Mouse (Mus musculus): ENCODE measurements around the gene Ovol2.
"Not testable (repeated sequence)": the region's sequence is repeated elsewhere in the genome, so short reads cannot be mapped to it uniquely, and the experiment has no call there.

The Ovol2 gene

DNA sequence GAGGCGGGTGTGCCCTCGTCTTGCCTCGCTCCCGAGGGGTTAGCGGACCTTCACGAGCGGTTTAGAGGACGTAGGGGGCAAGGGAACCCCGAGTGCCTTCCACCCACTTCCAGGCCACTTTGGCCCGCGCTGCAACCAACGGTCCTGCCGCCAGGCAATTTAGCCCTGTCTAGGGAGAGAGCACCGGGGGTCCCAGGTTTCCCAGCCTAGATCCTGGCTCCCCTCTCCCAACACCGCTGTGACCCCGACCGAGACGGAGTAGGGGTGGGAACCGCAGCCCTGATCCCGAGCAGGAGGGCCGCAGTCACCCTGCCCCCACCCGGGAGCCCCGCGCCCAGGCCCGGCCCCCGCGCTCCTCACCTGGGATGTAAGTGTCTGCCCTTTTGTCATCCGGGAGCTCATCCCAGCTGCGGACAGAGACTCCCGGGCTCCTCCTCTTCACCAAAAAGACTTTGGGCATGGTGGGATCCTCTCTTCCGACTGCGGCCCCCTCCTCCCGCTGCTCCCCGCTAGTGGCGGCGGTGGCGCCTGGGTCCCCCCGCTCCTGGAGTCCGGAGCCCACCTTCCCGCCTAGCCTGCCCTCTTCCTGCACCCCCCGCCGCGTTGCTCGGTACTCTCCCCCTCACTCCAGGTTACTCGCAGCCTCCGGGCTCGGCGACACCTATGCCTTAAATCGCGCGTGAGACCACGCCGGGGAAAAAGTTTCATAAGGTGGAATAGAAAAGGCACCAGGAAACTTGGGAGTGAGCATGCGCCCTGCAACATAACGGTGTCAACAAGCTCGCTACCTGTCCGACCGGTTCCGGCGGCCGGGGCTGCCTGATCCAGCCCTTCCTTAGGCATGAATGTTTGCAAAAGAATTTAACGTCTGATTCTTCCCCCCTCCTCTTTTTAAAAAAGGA is at the start of gene Ovol2:
Gene Ovol2 (minus strand): TSS at position 746 of the 902 bp plus-strand sequence.
- DNase-seq (ENCODE audit: low read depth), result no peak

DNA sequence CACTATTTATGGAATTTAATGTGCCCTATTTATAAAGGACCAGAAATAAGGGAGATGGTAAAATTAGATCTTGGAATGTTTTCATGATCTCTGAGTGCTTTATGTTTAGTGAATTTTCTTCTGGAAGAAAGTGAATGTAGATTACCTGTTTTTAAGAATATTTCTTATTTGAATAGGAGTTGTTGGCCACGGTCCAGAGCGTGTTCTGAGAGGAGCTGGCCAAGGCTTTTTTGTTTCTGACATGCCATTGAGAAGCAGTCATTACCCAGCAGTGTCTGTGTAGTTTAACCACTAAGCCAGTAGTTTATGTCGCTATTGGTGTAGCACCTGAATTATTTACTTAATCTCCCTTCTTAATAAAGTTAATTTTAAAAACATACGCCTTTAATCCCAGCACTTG is 49.8 kb upstream of the Ovol2 start:
- no peak for DNase-seq (ENCODE audit: low read depth)

DNA sequence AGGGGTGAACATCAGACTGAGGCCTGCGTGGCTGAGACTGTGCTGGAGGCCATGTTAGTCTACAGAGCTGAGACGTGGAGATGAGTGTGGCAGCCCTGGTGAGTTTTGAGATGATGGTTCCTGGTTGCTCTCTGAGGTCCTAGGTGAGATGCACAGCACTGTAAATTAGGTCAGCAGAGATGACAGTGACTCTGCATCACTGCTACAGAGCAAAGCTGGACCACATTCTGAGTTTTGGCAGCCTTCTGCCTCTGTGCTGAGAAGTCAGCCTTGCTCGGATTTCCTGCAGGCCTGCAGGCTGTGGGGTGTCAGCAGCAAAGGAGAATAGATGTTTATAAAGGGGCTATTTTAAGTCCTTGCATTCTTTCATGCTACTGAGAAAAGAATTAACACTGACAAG is 49.3 kb upstream of the Ovol2 start:
- no peak for DNase-seq (ENCODE audit: low read depth)

DNA sequence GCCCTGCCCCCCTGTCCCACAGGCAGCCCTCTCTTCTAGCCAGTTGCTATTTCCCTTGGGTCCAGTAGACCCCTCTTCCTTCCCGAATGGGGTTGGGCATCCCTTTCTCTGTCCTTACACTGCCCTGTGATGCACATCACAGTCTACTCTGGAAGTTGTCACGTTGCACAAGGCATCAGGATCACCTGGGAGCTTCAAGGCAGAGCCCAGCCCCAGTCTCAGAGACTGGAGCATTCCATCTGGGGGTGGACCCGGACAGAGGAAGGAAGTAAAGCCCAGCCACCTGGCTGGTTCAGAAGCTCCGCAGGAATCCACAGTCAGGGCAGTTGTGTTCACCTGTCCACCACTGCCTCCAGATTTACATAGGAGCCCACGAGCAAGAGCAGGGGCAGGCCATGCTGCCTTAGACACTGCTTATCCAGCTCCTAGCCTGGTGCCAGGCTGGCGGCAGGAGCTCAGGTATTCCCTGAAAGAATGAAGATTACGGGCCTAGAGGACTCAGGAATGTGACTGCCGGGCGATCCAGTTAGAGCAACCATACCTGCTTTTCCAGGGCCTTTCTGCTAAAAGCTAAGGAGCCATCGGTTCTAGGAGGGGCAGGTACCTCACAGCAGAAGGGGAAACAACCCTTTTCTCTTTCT is 43.2 kb upstream of the Ovol2 start:
- no peak for DNase-seq (ENCODE audit: low read depth)

DNA sequence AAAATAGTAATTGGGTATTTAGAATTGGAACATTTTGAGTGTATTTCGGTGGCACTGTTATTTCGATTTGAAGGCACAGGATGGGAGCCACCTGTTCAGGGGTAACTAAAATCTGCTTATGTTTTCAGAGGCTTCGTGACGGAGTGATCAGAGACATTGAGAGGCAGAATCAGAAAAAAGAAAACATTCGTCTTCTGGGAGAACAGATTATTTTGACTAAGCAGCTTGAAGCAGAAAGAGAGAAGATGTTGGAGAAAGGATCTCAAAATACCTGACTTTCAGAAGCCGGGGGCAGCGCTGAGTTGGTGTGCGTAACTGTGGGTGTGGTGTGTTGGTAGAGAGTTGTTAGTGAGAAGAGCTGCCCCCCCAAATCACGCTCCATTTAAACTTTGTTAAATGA is 41.1 kb upstream of the Ovol2 start:
- DNase-seq (ENCODE audit: low read depth), result no peak

DNA sequence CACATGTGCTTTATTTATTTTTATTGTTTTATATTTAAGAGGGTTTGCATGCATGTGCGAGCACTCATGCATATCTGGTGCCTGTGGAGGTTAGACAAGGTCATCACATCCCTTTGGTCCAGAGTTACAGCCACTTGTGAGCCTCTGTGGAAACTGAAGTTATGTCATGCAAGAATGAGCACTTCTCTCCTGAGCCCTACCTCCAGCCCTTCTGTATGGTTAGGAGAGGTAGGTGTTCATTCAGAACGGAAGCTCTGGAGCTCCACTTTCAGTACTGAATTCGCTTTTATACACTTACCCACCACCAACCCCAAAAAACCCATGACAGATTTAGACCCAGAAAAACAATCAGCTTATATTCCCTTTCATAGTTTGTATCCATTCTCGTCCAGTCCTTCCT is 39.6 kb upstream of the Ovol2 start:
- no peak for DNase-seq (ENCODE audit: low read depth)

DNA sequence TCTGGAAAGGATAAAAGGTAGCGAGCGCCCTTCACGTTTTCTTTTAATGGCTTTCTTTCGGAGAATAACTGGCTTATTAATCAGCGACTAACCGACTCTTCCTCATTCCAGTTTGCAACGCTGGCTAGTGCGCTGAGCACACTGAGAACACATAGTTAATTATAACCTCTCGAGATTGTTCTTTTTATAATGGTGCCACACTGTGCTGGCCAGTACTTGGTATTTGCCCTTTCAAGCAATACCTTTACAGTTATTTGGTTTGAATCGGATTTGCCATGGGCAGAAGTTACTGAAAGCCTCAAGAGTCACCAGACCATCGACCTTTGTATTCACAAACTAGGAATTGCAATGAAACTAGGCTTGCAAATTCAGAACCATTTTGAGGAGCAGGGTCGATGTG is 37.6 kb upstream of the Ovol2 start:
- DNase-seq (ENCODE audit: low read depth), result no peak

DNA sequence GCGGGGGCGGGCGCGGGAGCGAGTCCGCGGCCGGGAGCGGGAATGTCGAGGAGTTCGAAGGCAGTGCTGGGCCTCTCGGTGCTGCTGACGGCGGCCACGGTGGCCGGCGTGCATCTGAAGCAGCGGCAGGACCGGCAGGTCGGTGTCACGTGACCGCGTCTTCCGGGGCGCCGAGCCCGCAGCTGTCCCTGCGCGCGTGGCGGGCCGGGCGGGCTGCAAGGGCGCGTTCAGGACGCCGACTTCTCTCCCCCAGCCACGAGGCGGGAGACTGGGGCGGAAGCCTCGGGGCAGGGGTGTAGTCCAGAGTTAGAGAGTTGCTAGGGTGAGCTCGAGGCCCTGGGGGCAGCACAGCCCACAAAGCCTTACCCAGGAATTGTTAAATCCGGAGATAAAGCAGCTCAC is 37.1 kb upstream of the Ovol2 start:
- peak; percentile 40 for DNase-seq (ENCODE audit: low read depth)

DNA sequence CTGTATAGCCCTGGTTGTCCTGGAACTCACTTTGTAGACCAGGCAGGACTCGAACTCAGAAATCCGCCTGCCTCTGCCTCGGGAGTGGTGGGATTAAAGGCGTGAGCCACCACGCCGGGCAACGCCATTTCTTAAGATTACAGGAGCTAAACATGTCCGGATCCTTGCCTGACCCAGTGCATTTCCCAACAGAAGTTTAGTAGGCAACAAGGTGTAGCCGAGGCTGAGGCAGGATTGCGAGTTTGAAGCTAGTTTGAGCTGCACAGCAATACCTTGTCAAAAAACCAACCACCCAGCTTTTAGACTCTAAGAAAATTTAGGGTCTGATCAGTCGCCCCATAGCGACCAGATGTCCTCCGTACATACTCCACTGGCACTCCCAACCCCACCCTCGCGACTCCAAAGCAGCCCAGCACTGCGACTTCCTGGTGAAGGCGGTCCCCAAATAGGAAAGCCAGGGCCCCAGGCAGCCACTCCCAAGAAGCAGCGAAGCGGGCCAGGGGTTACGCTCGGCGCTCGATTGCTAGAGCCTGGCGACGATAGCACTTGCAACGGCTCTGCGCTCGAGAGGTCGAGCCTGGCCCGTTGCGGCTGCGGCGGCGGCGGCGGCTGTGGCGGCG is 36.6 kb upstream of the Ovol2 start, which contains the start of the genes Kat14 and Pet117:
Gene Kat14 (plus strand): TSS at position 584 of the 620 bp plus-strand sequence.
Gene Pet117 (plus strand): TSS at position 597 of the 620 bp plus-strand sequence.
- peak; percentile 95 for DNase-seq (ENCODE audit: low read depth)

DNA sequence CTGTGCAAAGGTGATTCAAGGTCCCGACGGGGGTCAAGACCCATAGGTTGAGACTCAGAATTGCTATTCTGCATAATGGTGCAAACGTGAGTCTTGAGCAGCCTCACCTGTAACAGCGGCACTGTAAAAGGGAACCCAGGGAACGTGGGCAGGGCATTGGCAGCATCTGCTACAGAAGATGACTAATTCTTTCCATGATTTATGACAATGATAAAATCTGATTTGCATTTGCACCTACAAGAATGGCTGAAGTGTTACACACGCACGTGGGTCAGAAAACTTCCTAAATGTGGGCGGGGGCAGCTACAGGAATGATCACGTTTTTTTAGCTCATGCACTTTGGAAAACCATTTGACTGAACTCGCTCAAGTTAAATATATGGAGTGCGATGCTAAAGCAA is 20.9 kb upstream of the Ovol2 start:
- DNase-seq (ENCODE audit: low read depth), result no peak

DNA sequence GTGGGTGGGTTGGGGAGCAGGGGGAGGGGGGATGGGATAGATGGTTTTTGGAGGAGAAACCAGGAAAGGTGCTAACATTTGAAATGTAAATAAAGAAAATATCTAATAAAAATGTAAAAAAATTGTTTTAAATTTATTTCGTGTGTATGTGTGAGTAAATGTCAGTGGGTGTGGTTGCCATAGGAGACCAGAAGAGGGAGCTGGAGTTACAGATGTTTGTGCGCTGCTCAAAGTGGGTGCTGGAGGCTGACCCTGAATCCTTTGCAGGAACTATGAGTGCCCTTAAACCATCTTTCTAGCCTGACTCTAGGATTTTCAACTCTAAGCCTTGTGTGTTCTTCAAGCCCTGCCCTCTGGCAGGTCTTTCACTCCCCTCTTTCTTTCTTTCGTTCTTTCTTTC is 16.6 kb upstream of the Ovol2 start:
- DNase-seq (ENCODE audit: low read depth), result no peak

DNA sequence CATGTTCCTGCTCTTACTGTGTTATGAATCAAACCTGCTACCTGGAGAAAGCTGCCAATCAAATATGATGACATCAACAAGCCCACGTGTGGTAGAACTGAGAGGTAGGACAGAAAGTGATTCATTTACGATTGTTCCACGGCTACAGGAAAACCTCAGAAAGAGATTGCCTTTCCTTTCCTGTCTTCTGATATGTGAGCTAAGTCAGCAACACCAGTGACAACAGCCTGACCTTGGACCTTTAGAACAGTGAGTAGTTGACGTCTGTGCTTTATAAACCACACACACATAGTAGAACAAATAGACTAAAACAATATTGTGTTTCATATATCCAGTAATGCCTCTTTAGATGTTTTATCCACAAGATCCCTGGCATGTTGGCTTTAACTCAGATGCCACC is 11.2 kb upstream of the Ovol2 start:
- DNase-seq (ENCODE audit: low read depth), result no peak

DNA sequence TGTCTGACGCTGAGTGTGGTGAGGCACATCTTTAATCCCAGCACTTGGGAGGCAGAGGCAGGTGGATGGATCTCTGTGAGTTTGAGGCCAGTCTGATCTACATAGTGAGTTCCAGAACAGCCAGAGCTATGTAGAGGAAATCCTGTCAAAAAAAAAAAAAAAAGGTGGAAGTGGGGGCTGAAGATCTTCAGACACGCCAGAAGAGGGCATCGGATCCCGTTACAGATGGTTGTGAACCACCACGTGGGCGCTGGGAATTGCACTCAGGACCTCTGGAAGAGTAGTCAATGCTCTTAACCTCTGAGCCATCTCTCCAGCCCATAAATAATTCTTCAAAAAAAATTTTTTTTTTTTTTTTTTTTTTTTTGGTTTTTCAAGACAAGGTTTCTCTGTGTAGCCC is 6.2 kb upstream of the Ovol2 start:
- DNase-seq (ENCODE audit: low read depth), result not testable (repeated sequence)

DNA sequence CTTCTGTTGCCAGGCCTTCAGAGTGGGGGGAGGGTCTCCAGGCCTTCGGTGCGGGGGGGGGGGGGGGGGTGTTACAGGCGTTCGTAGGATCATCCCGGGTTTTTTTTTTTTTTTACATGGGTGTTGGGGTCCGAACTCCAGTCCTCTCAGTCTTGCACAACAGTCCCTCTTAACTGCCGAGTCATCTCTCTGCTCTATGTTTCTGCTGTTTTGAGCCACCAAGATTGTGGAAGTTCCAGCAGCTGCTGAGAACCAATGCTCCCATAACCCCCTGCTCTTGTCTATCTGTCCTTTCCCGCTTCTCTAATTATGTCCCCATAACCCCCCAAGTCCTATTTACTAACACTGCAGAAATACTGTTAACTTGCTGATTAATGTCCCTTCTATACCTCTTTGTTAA is 5.8 kb upstream of the Ovol2 start:
- no peak for DNase-seq (ENCODE audit: low read depth)

DNA sequence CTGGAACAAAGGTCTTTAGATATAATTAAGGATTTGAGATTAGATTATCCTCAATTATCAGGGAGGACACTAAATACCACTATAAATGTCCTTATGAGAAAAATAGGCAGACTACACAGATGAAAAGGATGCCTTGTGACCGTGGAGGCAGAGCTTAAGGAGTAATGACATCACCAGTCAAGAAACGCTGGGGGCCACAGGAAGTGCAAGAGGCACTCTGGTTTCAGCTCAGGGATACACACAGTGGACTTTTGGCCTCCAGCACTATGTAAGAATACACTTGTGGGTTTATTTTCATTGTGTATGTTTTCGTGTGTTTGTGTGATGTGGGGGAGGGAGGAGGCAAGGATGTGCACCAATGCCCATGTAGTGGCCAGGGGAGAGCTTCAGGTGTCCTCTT is 5.3 kb upstream of the Ovol2 start:
- DNase-seq (ENCODE audit: low read depth), result no peak

DNA sequence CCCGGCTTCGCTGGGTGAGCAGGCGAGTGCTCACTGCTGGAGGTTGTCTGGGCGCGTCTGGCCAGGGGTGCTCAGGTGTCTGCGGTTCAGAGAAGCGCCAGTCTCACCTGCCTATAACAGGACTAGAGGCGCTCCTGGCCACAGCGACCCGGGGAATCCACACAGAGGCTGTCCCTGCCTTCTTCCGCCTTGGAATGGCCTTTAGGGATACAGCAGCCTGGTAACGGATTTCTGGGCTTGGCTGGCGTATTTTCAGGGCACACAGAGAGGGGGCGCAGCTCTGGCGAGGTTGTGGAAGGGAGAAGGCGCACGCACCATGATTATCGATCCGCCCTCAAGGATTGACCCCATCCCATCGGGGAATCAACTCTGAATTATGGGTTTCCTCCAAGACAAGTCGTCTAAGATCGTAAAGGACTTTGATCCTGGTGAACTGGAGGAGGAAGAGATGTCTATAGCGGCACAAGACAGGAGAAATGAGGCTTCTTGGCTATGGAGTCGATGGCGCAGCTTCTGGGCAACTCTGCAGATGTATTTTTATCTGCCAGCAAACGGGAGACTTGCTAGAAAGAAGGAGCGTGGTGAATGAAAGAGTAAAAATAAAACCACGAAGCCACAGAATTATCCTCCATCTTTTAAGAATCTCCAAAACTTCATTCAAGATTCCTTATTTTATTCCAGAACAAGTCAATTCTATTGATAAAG is 1.3 kb upstream of the Ovol2 start:
- no peak for DNase-seq (ENCODE audit: low read depth)

DNA sequence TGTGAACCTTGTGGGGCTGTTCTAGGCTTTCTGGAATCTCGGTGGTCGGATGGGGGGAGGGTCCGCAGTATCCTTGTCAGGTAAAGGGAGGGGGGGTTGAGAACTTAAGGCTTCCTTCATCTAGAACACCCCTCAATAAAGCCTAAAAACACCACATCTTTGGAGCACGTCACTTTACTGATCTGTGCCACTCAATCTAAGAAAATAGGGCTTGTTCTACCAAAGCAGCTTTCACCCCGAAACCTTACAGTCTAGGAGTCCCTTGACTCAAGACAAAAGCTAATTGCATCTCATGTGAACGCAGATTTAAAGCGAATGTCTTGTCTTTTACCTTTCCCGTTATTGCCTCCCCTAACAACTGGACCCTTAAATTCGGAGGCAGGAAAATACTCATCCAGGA is 540 bp upstream of the Ovol2 start:
- no peak for DNase-seq (ENCODE audit: low read depth)

DNA sequence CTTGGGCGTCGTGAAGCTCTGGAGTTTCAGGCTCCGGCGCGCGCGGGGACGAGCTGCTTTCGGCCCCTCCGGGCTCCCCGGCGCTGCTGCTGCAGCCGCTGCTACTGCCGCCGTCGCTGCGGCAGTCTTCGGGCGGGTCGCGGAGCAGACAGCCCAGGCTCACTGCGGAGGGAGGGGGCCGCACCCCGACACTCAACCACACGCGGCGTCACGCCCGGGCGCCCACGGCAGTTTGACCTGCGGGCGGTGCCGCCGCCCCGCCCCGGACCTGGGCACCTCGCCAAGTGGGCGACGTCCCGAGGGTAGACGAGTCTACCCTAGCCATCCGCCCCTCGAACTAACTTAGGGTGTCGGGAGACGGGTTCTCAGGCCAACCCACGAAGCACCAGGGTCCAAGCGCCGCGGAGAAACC is 980 bp downstream of the Ovol2 start:
- DNase-seq (ENCODE audit: low read depth), result no peak

DNA sequence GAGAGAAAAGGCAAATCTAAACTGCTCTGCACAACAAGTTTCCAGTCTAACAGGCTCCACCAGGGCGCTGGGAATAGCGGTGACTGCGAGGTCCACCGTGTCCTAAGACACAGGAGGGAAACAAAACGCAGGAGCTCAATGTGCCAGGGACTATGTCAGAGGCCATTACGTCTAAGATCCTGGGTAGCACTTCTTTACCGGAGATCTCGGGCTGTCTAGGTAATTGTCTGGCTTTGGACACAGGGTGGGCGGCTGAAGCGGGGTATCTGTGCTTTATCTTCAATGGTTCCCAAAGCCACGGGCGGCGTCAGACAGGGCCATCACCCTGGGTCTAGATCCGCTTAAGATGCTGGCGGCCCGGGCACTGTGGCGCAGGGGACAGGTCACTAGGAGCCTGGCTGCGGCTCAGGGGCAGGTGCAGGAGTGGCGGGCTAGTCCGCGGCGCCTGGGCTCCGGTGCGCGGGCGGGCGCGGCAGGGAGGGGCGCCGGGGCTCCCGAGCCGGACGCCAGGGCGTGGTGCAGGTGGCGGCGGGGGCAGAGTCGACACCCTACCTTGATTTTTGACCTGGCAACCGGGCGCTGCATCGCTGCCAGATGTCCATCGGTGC is 1.5 kb downstream of the Ovol2 start:
- no peak for DNase-seq (ENCODE audit: low read depth)

DNA sequence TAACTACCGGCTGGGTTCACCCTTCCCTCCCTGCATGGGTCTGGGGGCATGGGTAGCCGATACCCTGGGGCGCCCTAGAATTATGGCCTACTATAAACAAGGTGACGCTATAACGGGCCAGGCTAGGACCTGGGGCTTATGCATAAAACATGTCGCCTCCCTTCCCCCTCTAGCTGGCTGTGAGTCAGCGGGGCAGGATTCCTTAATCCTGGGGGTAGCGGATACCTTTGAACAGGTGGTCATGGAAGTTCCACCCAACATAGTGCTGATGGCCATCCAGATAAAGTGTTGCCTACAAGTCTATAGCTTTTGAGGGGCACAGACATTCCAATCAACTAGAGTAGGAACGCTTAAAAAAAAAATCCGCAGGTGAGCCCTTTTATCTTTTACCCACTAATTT is 2.0 kb downstream of the Ovol2 start:
- DNase-seq (ENCODE audit: low read depth), result no peak

DNA sequence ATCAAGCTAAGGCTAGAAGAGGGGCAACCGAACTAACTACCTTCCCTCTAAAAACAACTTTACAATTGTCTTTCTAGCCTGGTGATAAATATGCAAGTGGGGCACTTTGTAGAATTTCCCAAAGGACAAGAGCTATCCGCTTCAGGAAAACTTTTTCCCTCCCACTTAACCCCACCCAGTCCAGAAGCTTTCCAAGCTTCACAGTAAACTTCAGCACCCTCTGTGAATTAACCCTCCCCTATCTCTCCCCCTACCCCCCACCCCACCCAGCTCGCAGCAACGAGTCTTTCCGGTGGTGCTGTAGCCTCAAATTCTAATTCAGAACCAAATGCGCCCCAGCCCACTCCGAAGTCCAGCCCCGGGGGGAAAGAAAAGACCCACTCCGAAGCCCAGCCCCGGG is 2.5 kb downstream of the Ovol2 start:
- DNase-seq (ENCODE audit: low read depth), result no peak

DNA sequence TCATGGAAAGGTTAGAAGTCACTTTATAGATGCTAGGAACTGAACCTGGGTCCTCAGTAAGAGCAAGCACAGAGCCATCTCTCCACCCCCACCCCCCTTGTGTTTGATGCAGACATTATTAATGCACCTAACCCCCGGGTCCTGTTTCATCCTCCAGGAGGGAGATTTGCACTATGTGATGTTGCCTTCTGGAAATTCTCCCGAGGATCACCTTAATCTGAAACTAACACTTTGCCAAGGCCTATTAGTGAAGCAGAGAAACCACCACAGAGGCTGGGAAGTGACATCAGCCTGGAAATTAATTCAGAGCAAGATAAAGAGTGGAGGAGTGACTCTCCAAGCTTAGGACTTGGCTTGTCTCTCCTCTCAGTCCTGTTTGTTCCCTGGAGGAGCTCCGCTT is 7.7 kb downstream of the Ovol2 start:
- no peak for DNase-seq (ENCODE audit: low read depth)
